ENCODE assay signal across 9 mouse cellular contexts in genomic region chr4:156228393-156229024, GRCm38 (mm10). TPM values are rescaled to one million over a fixed set of nuclear protein-coding genes. Genes with fewer than 3 reads are reported as not detected.
A peak's percentile ranks its signal among the peaks of the same experiment; 100 is the strongest.
DNase-seq lines count a peak whose midpoint lies in the region; ATAC-seq and TF ChIP-seq lines count a peak whose summit lies in the region.
"Had no signal": no experiment of that assay in that cellular context is flagged by ENCODE, and none has a peak within 500 bp of the region (broad histone marks: within the 10 kb centered on the region; RNA-seq: fewer than 3 reads in every experiment).

No protein-coding gene starts in this region.

- no peak overlapping the region for H3ac ChIP-seq in C2C12 (ENCODE audit: control insufficient read depth, insufficient read length, low read depth)

- peak overlapping the region; percentile 40 for H3K4me2 ChIP-seq in stomach, embryonic 15.5 days

- H3K4me3 ChIP-seq in C2C12 (ENCODE audit: insufficient read depth, poor library complexity, severe bottlenecking) = no peak overlapping the region
- H3K4me3 ChIP-seq in liver, adult 2 months (ENCODE audit: insufficient read depth, low read depth, low read length) = peak overlapping the region; percentile 2; the same call in 1 of the 2 replicates
- peak overlapping the region; percentile 10; the same call in 1 of the 2 replicates for H3K4me3 ChIP-seq in stomach, embryonic 15.5 days (replicated peaks)

- DNase-seq in frontal cortex, postnatal 36 days (ENCODE audit: low spot score in 2 of 2) = peak; percentile 36 to 44
- no peak for DNase-seq in frontal cortex, postnatal 10 days (ENCODE audit: low spot score in 2 of 2)
- no peak for DNase-seq in liver, adult 2 months (ENCODE audit: extremely low read depth, low read depth, low spot score)
- no peak for DNase-seq in left cerebral cortex, adult 11 months (ENCODE audit: low spot score)
- DNase-seq in adipocyte (ENCODE audit: low spot score) = no peak

- H3K9ac ChIP-seq in liver, adult 2 months (ENCODE audit: low read depth, low read length) = no peak overlapping the region
- no peak overlapping the region for H3K9ac ChIP-seq in stomach, embryonic 15.5 days

- H3K27ac ChIP-seq in liver, adult 2 months (replicated peaks; ENCODE audit: insufficient read depth, low read depth, low read length) = no peak overlapping the region
- H3K27ac ChIP-seq in stomach, embryonic 15.5 days = peak overlapping the region; percentile 45

- ATAC-seq in erythroid progenitor cell, adult 5-6 weeks (replicated peaks; ENCODE audit: low FRiP score, poor library complexity, severe bottlenecking) = peak; percentile 40; the same call in 1 of the 2 replicates
- ATAC-seq in stomach, embryonic 15.5 days (ENCODE audit: insufficient read depth, low FRiP score, low read depth) = peak; percentile 61; the same call in 1 of the 2 replicates

- H3K79me3 ChIP-seq in C2C12 (ENCODE audit: low read depth) = no peaks in the 10 kb centered on the region

- peaks cover 10% of the 10 kb centered on the region for H3K36me3 ChIP-seq in C2C12 (ENCODE audit: control insufficient read depth, insufficient read depth)
- no peaks in the 10 kb centered on the region for H3K36me3 ChIP-seq in liver, adult 2 months (ENCODE audit: control insufficient read depth, insufficient read depth, low read length)
- peaks cover 14% of the 10 kb centered on the region; the same call in 1 of the 2 replicates for H3K36me3 ChIP-seq in stomach, embryonic 15.5 days

- TF ChIP-seq POLR2A in liver, adult 2 months (IDR thresholded peaks at IDR 0.05; ENCODE audit: extremely low read depth, insufficient read depth, low read length) = no peak

- no peaks in the 10 kb centered on the region for H3K4me1 ChIP-seq in liver, adult 2 months (ENCODE audit: control insufficient read depth, insufficient read depth, low read length)
- H3K4me1 ChIP-seq in stomach, embryonic 15.5 days = peaks cover 14% of the 10 kb centered on the region

- no peak for TF ChIP-seq CTCF in C2C12 (IDR thresholded peaks at IDR 0.05; ENCODE audit: control insufficient read depth, insufficient read depth, insufficient read length)
- TF ChIP-seq CTCF in liver, adult 2 months (IDR thresholded peaks at IDR 0.05; ENCODE audit: low read depth, low read length) = no peak

- peaks cover under 1% of the 10 kb centered on the region for H3K79me2 ChIP-seq in C2C12 (ENCODE audit: control insufficient read depth, insufficient read depth)
- H3K79me2 ChIP-seq in liver, adult 2 months (ENCODE audit: control insufficient read depth, insufficient read depth, low read length) = no peaks in the 10 kb centered on the region

- H3K27me3 ChIP-seq in C2C12 (ENCODE audit: control insufficient read depth, insufficient read depth, insufficient read length) = no peaks in the 10 kb centered on the region
- H3K27me3 ChIP-seq in liver, adult 2 months (ENCODE audit: control insufficient read depth, insufficient read depth, low read length) = no peaks in the 10 kb centered on the region
- no peaks in the 10 kb centered on the region for H3K27me3 ChIP-seq in stomach, embryonic 15.5 days (replicated peaks)

- WGBS in liver, adult 2 months = 36% methylated on average over 12 of the region's 12 CpGs
- WGBS in stomach, embryonic 15.5 days = 20% methylated on average over 12 of the region's 12 CpGs

- H3K9me3 ChIP-seq in stomach, embryonic 15.5 days = no peaks in the 10 kb centered on the region
- H3K9me3 ChIP-seq: G1E had no signal

TF ChIP-seq in C2C12, 6 proteins besides CTCF, POLR2A, EP300 and RAD21:
- TF ChIP-seq MYOD1 (IDR thresholded peaks at IDR 0.05; ENCODE audit: control insufficient read depth, insufficient read length, low read depth) = peak; percentile 39
- TF ChIP-seq USF1 (IDR thresholded peaks at IDR 0.05; ENCODE audit: low read depth) = no peak
- TF ChIP-seq FOSL1 (IDR thresholded peaks at IDR 0.05; ENCODE audit: insufficient read depth, low read length, poor library complexity, severe bottlenecking) = no peak
TF ChIP-seq in C2C12: peak in this region for 1.

RNA-seq across cellular contexts. Expression of gene Plekhn1, which starts 6.1 kb away (rescaled TPM):
- 7.5 TPM for polyA plus RNA-seq in C2C12 (2012; fragmentation: generic; extraction: Trizol)
- total RNA-seq in erythroid progenitor cell, adult 5-6 weeks (2015; ENCODE audit: low replicate concordance) = 36.9 and 45.8 TPM in 2 replicates
- total RNA-seq in erythroid progenitor cell, adult 5-6 weeks (2017; ENCODE audit: low replicate concordance) = 23.7 and 40.3 TPM in 2 replicates
- 6.9 TPM in 2 replicates for total RNA-seq in liver, adult 2 months (2014; rRNA removed)
- 12.1 and 18.5 TPM in 2 replicates for polyA plus RNA-seq in liver, adult 2 months (2012; rRNA removed)
- 20.0 and 22.1 TPM in 2 replicates for polyA plus RNA-seq in stomach, embryonic 15.5 days (2015; fragmentation: Nextera tagmentation; extraction: Ambion mirVana)

RNA-seq across cellular contexts. Expression of gene Noc2l, which starts 7.3 kb away (rescaled TPM):
- 106 TPM for polyA plus RNA-seq in C2C12 (2012; fragmentation: generic; extraction: Trizol)
- total RNA-seq in erythroid progenitor cell, adult 5-6 weeks (2015; ENCODE audit: low replicate concordance) = 18.4 and 28.1 TPM in 2 replicates
- 31.5 and 44.9 TPM in 2 replicates for total RNA-seq in erythroid progenitor cell, adult 5-6 weeks (2017; ENCODE audit: low replicate concordance)
- total RNA-seq in liver, adult 2 months (2014; rRNA removed) = 16.4 and 17.8 TPM in 2 replicates
- 28.5 and 35.8 TPM in 2 replicates for polyA plus RNA-seq in liver, adult 2 months (2012; rRNA removed)
- 72.0 and 75.3 TPM in 2 replicates for polyA plus RNA-seq in stomach, embryonic 15.5 days (2015; fragmentation: Nextera tagmentation; extraction: Ambion mirVana)

RNA-seq across cellular contexts. Expression of gene Perm1, which starts 12.8 kb away (rescaled TPM):
- 0.02 TPM for polyA plus RNA-seq in C2C12 (2012; fragmentation: generic; extraction: Trizol)
- total RNA-seq in erythroid progenitor cell, adult 5-6 weeks (2015; ENCODE audit: low replicate concordance) = 4.2 and 7.2 TPM in 2 replicates
- total RNA-seq in erythroid progenitor cell, adult 5-6 weeks (2017; ENCODE audit: low replicate concordance) = 3.2 and 5.9 TPM in 2 replicates
- total RNA-seq in liver, adult 2 months (2014; rRNA removed) = 0.07 and 0.09 TPM in 2 replicates
- 0.04 TPM in 1 of 2 replicates, not detected in the other for polyA plus RNA-seq in liver, adult 2 months (2012; rRNA removed)
- 0.61 and 0.99 TPM in 2 replicates for polyA plus RNA-seq in stomach, embryonic 15.5 days (2015; fragmentation: Nextera tagmentation; extraction: Ambion mirVana)
- polyA plus RNA-seq: G1E had no signal

RNA-seq across cellular contexts. Expression of gene AW011738, which starts 25.4 kb away (rescaled TPM):
- 0.29 TPM for polyA plus RNA-seq in C2C12 (2012; fragmentation: generic; extraction: Trizol)
- 12.2 and 17.3 TPM in 2 replicates for total RNA-seq in erythroid progenitor cell, adult 5-6 weeks (2015; ENCODE audit: low replicate concordance)
- 13.1 and 16.0 TPM in 2 replicates for total RNA-seq in erythroid progenitor cell, adult 5-6 weeks (2017; ENCODE audit: low replicate concordance)
- 2.5 and 3.0 TPM in 2 replicates for total RNA-seq in liver, adult 2 months (2014; rRNA removed)
- polyA plus RNA-seq in liver, adult 2 months (2012; rRNA removed) = 1.7 and 3.7 TPM in 2 replicates
- 3.0 TPM in 2 replicates for polyA plus RNA-seq in stomach, embryonic 15.5 days (2015; fragmentation: Nextera tagmentation; extraction: Ambion mirVana)
- polyA plus RNA-seq: G1E had no signal

RNA-seq across cellular contexts. Expression of gene Samd11, which starts 26.9 kb away (rescaled TPM):
- 0.21 TPM for polyA plus RNA-seq in C2C12 (2012; fragmentation: generic; extraction: Trizol)
- 349 and 378 TPM in 2 replicates for total RNA-seq in erythroid progenitor cell, adult 5-6 weeks (2015; ENCODE audit: low replicate concordance)
- total RNA-seq in erythroid progenitor cell, adult 5-6 weeks (2017; ENCODE audit: low replicate concordance) = 332 and 337 TPM in 2 replicates
- under 0.01 TPM in 1 of 2 replicates, not detected in the other for total RNA-seq in liver, adult 2 months (2014; rRNA removed)
- polyA plus RNA-seq in liver, adult 2 months (2012; rRNA removed) = 0.04 TPM in 1 of 2 replicates, not detected in the other
- 1.2 and 3.1 TPM in 2 replicates for polyA plus RNA-seq in stomach, embryonic 15.5 days (2015; fragmentation: Nextera tagmentation; extraction: Ambion mirVana)

Comparison
In these comparisons a context has a peak if more than half of its experiments do, and no peak if none do; other contexts are left out.
1. DNase-seq: peak in frontal cortex, postnatal 36 days (2 of 2); none in frontal cortex, postnatal 10 days (0 of 2), liver, adult 2 months (single experiment), left cerebral cortex, adult 11 months (single experiment) and adipocyte (single experiment).